Mouse (Mus musculus): Measurements from ENCODE around the gene Ldb2. TPM values are rescaled to one million over a fixed set of nuclear protein-coding genes. Genes with fewer than 3 reads are reported as not detected.

The Ldb2 gene
- 18.7 and 25.3 TPM in 2 replicates for polyA plus RNA-seq (2015; fragmentation: Nextera tagmentation; extraction: Ambion mirVana)

GRCm38 (mm10) chr5:44799053-44799860 lies at the start of gene Ldb2:
Ldb2 (minus strand) TSS chr5:44799680.

